Mouse (Mus musculus): Measurements from ENCODE around the gene Rab8a. TPM values are rescaled to one million over a fixed set of nuclear protein-coding genes. Genes with fewer than 3 reads are reported as not detected.

Rab8a gene
- polyA plus RNA-seq, 1 experiment from 2014 or later: 57.3 TPM

DNA sequence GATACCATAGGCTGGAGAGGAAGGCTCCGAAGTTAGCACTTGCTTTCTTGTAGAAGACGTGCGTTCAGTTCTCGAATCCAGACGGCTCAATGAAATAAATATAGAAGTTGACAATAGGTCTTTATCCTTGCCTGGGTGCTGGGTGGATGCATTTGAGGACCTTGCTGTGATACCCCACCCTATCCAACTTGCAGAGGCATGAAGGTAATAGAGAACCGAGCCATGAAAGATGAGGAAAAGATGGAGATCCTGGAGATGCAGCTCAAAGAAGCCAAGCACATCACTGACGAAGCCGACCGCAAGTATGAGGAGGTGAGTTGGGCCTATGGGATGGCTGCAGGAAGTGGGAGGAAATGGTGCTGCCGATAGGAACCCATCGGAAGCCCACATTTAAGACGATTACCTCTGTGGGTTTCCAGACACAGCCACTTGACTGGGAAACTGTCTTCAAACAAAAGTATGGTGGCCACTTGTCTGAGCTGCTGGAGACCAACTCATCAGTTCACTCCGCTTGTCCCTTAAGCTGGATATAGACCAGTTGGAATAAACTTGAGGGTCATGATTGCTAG, 17.7 kb upstream of the Rab8a start:
- no peak overlapping the region for H3K9ac ChIP-seq (replicated peaks)
- ATAC-seq: no peak
- peaks cover 15% of the 10 kb centered on the region for H3K4me1 ChIP-seq (ENCODE audit: insufficient read depth)
- H3K36me3 ChIP-seq (replicated peaks; ENCODE audit: insufficient read depth, low read length): peaks cover 61% of the 10 kb centered on the region
- no peak overlapping the region for H3K4me2 ChIP-seq (ENCODE audit: low read depth, low read length)
- H3K27ac ChIP-seq (ENCODE audit: low read depth): no peak overlapping the region
- no peak for DNase-seq
- no peaks in the 10 kb centered on the region for H3K27me3 ChIP-seq (ENCODE audit: insufficient read depth, low read length)
- H3K9me3 ChIP-seq (ENCODE audit: low read length): no peaks in the 10 kb centered on the region
- H3K4me3 ChIP-seq (ENCODE audit: low read depth, low read length): no peak overlapping the region
- no peak for TF ChIP-seq EP300 (IDR thresholded peaks at IDR 0.05; ENCODE audit: low read depth)
- no peak for TF ChIP-seq CTCF (IDR thresholded peaks at IDR 0.05; ENCODE audit: low read depth)
- WGBS (ENCODE audit: insufficient replicate concordance): 69% methylated on average over 13 of the region's 13 CpGs

DNA sequence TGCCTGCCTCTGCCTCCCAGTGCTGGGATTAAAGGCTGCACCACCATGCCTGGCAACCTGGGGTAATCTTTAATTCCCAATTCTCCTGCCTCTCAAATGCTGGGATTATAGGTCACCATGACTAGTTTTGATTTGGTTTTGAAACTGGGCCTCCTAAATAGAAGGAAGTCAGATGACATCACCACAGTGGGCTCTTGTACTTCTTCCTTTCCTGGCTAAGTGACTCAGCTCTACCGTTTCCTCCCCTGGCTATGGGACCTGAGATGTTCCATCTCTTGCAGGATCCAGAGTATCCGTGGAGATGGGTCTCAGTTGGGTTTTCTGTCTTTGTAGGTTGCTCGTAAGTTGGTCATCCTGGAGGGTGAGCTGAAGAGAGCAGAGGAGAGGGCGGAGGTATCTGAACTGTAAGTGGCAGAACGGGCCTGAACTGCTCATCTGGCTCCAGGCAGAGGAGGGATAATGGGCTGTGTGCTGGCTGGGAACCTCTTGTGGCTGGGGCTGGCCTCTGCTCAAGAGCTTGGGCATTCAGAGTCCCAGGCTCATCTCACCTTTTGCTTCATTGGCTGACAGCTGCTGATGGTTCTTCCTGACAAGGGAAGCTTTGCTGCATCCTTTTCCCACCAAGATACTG, 16.5 kb upstream of the Rab8a start:
- H3K4me3 ChIP-seq (ENCODE audit: low read depth, low read length): no peak overlapping the region
- H3K36me3 ChIP-seq (replicated peaks; ENCODE audit: insufficient read depth, low read length): peaks cover 59% of the 10 kb centered on the region
- H3K9me3 ChIP-seq (ENCODE audit: low read length): no peaks in the 10 kb centered on the region
- no peak overlapping the region for H3K9ac ChIP-seq (replicated peaks)
- peak overlapping the region; percentile 46; the same call in 1 of the 2 replicates for H3K27ac ChIP-seq (ENCODE audit: low read depth)
- no peak overlapping the region for H3K4me2 ChIP-seq (ENCODE audit: low read depth, low read length)
- peaks cover 15% of the 10 kb centered on the region for H3K4me1 ChIP-seq (ENCODE audit: insufficient read depth)
- H3K27me3 ChIP-seq (ENCODE audit: insufficient read depth, low read length): no peaks in the 10 kb centered on the region
- ATAC-seq (no peak), DNase-seq (no peak)
- WGBS (ENCODE audit: insufficient replicate concordance): 63% methylated on average over 5 of the region's 5 CpGs
- TF ChIP-seq EP300 (IDR thresholded peaks at IDR 0.05; ENCODE audit: low read depth) (no peak), CTCF (IDR thresholded peaks at IDR 0.05; ENCODE audit: low read depth) (no peak)

DNA sequence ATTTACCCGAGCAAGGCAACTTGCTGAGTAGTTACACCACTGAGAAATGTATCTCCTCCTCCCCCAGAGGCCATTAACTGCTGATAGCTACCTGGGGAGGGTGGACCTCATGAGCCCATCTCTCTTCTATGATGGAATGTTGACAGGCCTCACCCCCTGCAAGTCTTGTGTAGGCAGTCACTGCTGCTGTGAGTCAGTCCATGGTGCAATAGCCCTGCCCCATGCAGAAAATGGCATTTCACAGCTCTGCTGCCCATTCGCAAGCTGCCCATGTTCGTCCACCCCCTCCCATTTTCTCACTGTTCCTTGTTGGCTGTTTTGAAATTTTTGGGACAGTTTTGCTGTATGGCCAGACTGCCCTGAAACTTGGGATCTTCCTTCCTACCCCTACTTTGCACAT, 15.5 kb upstream of the Rab8a start:
- ATAC-seq (peak; percentile 39; the same call in 1 of the 2 replicates), DNase-seq (no peak)
- Histone ChIP-seq H3K4me1 (ENCODE audit: insufficient read depth) (peaks cover 15% of the 10 kb centered on the region), H3K36me3 (replicated peaks; ENCODE audit: insufficient read depth, low read length) (peaks cover 63% of the 10 kb centered on the region), H3K27me3 (ENCODE audit: insufficient read depth, low read length) (no peaks in the 10 kb centered on the region), H3K4me2 (ENCODE audit: low read depth, low read length) (no peak overlapping the region), H3K9me3 (ENCODE audit: low read length) (no peaks in the 10 kb centered on the region), H3K9ac (replicated peaks) (no peak overlapping the region), H3K4me3 (ENCODE audit: low read depth, low read length) (no peak overlapping the region), H3K27ac (ENCODE audit: low read depth) (peak overlapping the region; percentile 56; the same call in 1 of the 2 replicates)
- TF ChIP-seq EP300 (IDR thresholded peaks at IDR 0.05; ENCODE audit: low read depth) (no peak), CTCF (IDR thresholded peaks at IDR 0.05; ENCODE audit: low read depth) (no peak)
- WGBS (ENCODE audit: insufficient replicate concordance): 70% methylated on average over 3 of the region's 3 CpGs

DNA sequence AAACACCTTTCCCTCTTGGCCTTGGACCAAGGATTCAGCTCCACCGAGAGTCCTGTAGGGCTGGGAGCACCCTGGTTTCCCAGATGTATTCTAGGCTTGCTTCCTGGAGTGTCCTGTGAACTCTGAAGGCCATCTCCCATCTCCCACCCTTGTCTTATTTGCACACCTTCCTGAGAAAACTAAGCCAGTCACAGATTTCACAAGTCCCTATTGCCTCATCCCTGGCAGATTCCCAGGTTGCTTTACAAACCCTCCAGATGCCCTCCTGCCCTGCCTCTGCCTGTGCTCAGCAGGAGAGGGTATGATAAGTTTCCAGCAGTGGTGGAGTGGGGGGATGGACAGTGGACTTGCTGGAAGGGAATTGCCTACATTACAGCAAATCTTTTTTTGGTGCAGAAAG, 14.9 kb upstream of the Rab8a start:
- ATAC-seq: peak; percentile 89
- Histone ChIP-seq H3K4me3 (ENCODE audit: low read depth, low read length) (no peak overlapping the region), H3K4me2 (ENCODE audit: low read depth, low read length) (no peak overlapping the region), H3K9me3 (ENCODE audit: low read length) (no peaks in the 10 kb centered on the region), H3K4me1 (ENCODE audit: insufficient read depth) (peaks cover 15% of the 10 kb centered on the region), H3K9ac (replicated peaks) (no peak overlapping the region), H3K27me3 (ENCODE audit: insufficient read depth, low read length) (no peaks in the 10 kb centered on the region), H3K27ac (ENCODE audit: low read depth) (peak overlapping the region; percentile 56; the same call in 1 of the 2 replicates), H3K36me3 (replicated peaks; ENCODE audit: insufficient read depth, low read length) (peaks cover 64% of the 10 kb centered on the region)
- WGBS (ENCODE audit: insufficient replicate concordance): 50% methylated on average over 1 of the region's 1 CpGs
- DNase-seq: peak; percentile 80
- TF ChIP-seq EP300 (IDR thresholded peaks at IDR 0.05; ENCODE audit: low read depth) (peak; percentile 55; the same call in 1 of the 2 replicates), CTCF (IDR thresholded peaks at IDR 0.05; ENCODE audit: low read depth) (no peak)

DNA sequence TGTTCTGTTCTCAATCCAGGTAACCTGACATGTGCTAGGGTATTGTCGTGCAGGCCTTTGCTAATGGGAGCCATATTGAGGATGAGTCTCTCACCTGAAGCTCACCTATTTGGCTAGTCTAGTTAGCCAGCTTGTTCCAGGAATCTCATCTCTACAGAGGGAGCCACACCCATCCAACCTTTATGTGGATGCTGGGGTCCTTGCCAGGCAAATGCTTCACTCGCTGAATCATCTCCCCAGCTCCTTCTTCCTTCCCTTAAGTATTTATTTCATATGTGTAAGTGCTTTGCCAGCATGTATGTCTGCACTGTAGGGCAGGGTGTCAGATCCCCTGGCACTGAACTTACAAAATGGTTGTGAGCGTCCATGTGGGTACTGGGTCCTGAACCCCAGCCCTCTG, 14.4 kb upstream of the Rab8a start:
- 77% methylated on average over 3 of the region's 3 CpGs for WGBS (ENCODE audit: insufficient replicate concordance)

DNA sequence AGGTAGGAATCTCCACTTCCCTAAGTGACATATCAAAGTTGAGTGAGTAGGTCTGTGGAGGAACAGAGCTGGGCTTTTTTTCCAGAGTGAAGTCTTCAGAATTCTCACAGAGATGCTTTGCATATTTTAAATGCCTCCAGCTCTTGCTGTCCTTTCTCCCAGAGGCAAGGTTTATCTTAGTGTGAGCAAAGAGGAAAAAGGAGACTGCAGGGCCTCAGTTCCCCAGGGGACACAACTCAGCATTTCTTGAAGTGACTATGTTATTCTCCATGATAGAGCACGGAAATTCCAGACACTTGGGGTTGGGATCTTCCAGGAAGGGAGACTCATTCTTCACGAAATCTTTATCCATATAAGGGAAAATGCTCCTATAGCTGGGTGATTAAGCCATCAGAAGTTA, 13.7 kb upstream of the Rab8a start:
- Histone ChIP-seq H3K9me3 (ENCODE audit: low read length) (no peaks in the 10 kb centered on the region), H3K4me3 (ENCODE audit: low read depth, low read length) (no peak overlapping the region), H3K9ac (replicated peaks) (no peak overlapping the region), H3K4me2 (ENCODE audit: low read depth, low read length) (no peak overlapping the region), H3K27me3 (ENCODE audit: insufficient read depth, low read length) (no peaks in the 10 kb centered on the region), H3K36me3 (replicated peaks; ENCODE audit: insufficient read depth, low read length) (peaks cover 66% of the 10 kb centered on the region), H3K27ac (ENCODE audit: low read depth) (no peak overlapping the region), H3K4me1 (ENCODE audit: insufficient read depth) (peaks cover 15% of the 10 kb centered on the region)
- WGBS (ENCODE audit: insufficient replicate concordance): 53% methylated on average over 2 of the region's 2 CpGs
- no peak for DNase-seq
- no peak for TF ChIP-seq CTCF (IDR thresholded peaks at IDR 0.05; ENCODE audit: low read depth)
- TF ChIP-seq EP300 (IDR thresholded peaks at IDR 0.05; ENCODE audit: low read depth): no peak; the same call in 1 of the 2 replicates
- no peak for ATAC-seq

More for the DNA sequence above, 14.4 kb upstream of the Rab8a start:
- H3K27ac ChIP-seq (ENCODE audit: low read depth): no peak overlapping the region
- H3K4me3 ChIP-seq (ENCODE audit: low read depth, low read length): no peak overlapping the region
- no peaks in the 10 kb centered on the region for H3K9me3 ChIP-seq (ENCODE audit: low read length)
- H3K4me2 ChIP-seq (ENCODE audit: low read depth, low read length): no peak overlapping the region
- DNase-seq: no peak
- no peaks in the 10 kb centered on the region for H3K27me3 ChIP-seq (ENCODE audit: insufficient read depth, low read length)
- H3K9ac ChIP-seq (replicated peaks): no peak overlapping the region
- peaks cover 66% of the 10 kb centered on the region for H3K36me3 ChIP-seq (replicated peaks; ENCODE audit: insufficient read depth, low read length)
- no peak for TF ChIP-seq EP300 (IDR thresholded peaks at IDR 0.05; ENCODE audit: low read depth)
- ATAC-seq: no peak
- peaks cover 15% of the 10 kb centered on the region for H3K4me1 ChIP-seq (ENCODE audit: insufficient read depth)

All from liver, postnatal 0 days (tissue).